Mouse (Mus musculus): Measurements from ENCODE around the gene Ide.
"Not testable (repeated sequence)": the region's sequence is repeated elsewhere in the genome, so short reads cannot be mapped to it uniquely, and the experiment has no call there.

Gene Ide

DNA sequence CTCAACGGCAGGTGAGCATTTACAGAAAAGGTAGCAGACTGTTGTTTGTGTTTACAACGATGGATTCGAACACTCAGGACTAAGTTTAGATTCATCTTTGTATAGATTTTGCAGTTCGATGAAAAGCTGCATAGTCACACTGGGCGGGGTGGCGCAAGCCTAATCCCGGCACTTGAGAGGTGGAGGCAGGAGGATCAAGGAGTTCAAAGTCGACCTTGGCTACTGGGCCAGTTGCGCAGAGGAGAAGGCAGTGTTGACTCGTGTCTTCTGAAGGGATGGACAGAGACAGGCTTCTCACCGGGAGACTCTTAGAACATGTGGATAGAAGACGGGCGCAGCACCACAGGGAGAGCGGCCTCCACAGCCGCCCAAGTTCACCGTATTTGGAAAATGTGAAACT is 68.5 kb downstream of the Ide start:
- no peak for DNase-seq (ENCODE audit: low read depth, low spot score)

DNA sequence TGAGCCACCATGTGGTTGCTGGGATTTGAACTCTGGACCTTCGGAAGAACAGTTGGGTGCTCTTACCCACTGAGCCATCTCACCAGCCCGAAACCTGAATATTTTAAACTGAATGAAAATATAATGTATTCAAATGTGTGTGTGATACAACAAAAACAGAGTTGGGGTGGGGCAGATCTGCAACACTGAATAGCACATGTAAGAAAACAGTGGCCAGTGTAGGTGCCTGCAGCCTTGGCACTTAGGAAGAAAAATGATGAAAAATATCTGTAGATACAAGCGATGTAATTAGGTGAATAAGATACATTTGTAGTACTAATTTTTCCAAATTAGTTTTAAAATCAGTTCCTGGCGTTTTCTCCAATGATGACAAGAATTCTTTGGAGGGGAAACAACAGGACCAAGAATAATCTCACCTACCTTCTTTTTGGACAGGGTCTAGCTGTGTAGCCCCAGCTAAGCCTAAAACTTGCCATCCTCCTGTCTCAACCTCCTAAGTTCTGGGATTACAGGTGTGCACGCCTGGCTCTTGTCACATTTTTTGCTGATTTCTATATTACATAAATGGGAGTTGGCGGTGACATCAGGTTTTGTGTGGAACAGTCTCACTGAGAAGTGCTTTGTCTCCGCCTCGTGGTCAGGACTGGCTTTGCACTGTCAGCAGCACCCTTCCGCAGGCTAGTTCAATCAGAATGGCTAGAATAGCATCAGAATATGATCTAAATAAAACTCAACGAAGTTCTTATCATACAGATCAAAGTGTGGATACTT is 72.1 kb downstream of the Ide start:
- DNase-seq (ENCODE audit: low read depth, low spot score): peak; percentile 79

DNA sequence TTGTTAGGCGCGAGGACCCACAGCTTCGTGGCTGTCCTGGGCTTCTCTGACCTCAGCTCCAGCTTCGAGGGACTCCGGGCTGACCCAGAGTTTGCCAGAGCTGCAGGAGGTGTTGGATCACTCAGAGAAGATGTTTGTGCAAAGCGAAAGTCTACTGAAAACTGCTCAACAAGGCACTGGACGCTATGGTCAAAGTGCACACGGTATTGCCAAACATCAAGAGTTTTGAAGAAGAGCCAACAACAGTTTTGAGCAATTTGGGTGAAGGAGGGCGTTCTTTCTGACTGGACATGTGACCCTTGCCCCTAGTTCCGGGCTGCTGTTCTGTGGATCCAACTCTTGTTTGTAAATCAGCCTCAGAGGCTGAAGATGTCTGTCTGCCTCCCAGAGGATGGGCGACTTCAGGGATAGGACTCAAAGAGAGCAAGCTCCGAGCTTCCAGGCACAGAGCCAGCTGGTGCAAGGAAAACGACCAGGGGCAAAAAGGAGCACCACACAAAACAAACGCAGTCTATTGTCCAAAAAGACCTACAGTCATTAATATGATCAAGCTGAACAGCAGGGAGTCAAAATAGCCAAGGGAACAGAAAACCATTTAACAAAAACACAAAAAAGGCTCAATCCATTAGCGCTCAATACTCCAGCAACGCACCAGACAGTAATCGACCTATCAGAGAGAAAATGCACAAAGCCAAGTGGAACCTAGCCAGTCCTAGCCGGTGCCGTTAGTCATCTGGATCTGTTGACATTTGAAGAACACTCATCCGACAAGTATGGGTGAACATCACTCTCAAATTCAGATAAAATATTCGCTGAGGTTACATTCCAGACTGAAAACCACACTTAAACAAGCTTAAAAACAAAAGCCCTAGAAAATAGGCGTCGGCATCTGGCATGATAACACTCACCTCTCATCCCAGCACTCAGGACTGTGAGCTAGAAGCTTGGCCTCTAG is 73.4 kb downstream of the Ide start:
- DNase-seq (ENCODE audit: low read depth, low spot score): no peak

DNA sequence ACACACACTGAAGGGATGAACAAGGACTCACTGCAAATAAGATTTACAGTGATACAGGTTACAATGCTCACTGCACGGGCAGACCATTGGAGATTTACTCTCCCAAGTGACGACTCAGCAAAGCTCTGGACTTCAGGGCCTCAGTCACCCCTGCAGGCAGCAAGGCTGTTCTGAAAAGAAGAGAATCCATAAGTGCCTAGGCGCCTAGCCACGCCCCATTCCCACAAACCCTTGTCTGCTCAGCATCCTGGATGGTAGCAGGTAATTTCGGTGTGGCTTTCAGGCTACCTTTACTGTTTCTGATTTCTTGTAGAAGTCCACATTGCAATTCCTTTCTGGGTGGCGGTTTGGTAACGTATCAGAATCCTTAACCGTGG is 74.1 kb downstream of the Ide start:
- DNase-seq (ENCODE audit: low read depth, low spot score): no peak

DNA sequence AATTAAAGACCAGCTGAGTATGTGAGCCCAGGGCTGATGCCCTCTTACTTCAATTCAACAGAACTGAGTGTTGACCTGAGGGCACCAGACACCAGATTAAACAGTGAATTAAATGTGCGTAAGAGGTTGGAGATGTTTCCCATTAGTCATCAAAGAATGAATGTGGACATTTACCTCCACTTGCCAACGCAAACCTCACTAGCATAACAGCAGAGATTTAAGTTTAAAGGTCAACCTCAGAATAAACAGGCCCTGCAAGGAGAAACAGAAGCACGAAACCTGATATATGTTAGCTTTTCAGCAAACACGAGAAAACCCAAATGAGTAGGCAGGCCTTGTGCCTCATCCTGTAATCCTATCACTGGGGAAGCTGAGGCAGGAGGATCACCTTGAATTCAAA is 75.3 kb downstream of the Ide start:
- DNase-seq (ENCODE audit: low read depth, low spot score): no peak

DNA sequence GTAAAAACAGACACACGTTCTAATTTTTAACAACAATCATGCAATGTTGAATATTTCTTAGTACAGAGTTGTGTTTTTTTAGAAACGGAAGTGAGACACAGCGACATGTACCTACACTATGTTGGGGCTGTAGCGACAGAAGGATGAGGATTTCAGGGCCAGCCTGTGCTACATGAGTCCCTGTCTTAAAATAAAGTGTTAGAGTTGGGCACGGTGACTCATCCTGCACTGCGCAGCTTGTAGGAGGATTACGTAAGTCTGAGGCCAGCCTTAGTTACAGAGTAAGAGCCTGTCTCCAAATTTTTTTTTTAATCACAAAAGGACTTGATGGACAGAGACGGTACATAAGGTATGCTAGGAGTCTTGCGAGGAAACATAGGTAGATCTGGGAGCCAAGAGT is 82.3 kb downstream of the Ide start:
- no peak for DNase-seq (ENCODE audit: low read depth, low spot score)

DNA sequence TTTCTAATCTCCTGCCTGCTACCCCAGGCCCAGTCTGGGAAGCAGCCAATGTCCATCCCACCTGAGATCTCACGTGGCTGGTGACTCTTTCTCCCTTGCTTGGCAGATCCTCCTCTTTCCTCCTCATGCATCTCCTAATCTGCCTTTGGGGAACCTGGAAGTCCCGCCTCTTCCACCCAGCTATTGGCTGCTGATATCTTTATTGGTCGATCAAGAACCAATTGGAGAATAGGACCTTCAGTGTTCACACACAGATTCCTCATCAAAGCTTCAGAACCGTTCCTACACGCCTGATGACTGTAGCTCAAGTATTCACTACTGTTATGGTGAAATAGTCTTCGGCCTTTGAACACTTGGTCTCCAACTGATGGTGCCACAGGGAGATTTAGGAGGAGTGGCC is 85.5 kb downstream of the Ide start:
- peak; percentile 44 for DNase-seq (ENCODE audit: low read depth, low spot score)

DNA sequence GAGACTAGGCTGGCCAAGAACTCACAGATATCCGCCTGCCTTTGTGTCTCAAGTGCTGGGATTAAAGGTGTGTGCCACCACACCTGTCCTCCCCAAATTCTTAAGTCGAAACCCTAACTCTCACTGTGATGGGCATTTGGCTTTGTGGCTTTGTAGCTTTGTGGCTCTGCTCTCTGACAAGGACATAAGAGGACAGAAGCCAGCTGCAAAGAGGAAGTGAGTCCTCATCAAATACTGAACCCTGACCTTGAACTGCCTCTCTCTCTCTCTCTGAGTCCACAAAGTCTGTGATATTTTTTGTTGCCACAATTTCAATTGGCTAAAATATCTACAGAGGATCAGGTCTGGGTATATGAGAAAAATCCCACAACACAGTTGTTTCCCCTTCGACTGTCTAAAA is 89.5 kb downstream of the Ide start:
- DNase-seq (ENCODE audit: low read depth, low spot score): peak; percentile 78

DNA sequence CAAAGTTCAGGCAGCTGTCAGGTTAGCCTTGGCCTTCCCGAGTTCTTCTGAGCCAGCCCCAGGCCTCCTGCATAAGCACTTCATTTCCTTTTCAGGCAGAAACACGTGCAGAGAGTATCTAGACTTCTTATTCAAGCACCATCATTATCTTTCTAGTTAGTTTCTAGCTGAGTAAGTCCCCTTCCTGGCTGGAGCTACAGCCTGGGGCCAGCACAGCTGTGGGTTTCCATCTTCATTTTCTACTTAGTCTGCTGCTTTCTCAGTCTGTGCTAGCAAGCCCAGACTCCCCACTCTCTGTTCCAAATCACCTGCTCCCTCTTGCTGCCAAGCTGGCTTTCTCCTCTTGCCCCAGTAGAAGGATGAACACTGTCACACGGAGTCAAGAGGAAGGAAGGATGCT is 90.8 kb downstream of the Ide start:
- peak; percentile 78 for DNase-seq (ENCODE audit: low read depth, low spot score)

DNA sequence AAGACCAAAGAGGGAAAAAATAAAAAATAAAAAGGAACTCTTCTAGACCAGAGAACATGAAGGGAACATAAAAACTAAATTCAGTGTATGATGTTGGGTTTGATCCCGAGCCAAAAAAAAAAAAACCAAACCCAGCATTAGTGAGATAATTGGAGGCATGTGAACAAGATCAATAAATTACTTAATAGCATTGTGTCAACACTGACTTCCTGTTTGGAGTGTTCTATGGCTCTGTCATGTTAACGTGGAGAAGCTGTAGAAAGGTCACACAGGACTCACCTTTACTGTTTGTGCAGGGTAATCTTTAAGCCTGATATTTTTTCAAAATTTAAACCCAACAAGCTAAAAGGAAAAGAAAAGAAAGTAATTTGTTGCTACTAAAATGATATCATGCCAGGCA is 94.9 kb downstream of the Ide start:
- no peak for DNase-seq (ENCODE audit: low read depth, low spot score)

DNA sequence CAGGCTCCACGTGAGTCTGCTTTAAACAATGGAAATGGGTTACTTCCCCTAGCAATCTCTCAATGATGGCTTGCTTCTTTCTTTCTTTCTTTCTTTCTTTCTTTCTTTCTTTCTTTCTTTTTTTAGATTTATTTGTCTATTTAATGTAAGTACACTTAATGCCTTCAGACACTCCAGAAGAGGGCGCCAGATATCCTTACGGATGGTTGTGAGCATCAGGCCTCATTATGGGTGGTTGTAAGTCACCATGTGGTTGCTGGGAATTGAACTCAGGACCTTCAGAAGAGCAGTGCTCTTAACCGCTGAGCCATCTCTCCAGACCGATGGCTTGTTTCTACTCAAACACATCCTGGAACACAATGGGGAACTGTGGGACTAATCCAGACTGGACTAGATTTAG is 96.5 kb downstream of the Ide start:
- DNase-seq (ENCODE audit: low read depth, low spot score): peak; percentile 58

DNA sequence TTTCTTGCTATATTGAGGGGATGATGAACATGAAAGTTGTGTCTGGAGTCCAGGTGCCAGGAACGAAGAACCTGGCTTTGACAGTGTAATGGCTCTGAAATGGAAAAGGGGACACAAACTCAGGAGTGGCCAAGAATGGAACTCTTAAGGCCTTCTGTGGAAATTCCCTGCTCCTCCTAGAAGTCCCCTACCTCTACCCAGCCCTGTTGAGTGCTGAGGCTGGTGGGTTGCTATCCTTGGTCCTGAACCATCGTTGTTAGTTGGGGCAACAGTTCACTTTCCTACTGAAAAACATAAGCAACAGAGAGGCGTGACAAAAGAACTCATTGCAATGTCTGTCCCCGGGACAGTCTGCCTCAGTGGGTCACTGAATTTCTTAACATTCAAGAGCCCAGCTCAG is 98.6 kb downstream of the Ide start:
- DNase-seq (ENCODE audit: low read depth, low spot score): peak; percentile 35

DNA sequence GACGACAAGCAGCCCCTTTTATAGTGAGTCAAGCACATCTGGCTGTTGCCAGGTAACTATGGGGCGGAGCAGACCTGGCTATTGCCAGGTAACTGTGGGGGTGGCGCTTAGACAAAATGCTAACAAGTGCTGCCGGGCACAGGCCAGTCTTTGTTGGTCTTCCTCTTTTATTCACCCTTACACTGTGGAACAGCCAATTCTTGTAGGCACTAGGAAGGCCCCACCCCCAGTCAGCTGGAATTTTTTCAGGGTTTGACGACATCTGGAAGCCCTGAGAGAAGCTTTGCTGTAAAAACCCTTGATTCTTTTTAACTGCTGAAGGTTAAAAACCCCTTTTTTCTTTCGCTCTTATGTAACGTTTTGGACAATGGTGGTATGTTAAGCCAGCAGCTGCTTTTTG is 99.0 kb downstream of the Ide start:
- DNase-seq (ENCODE audit: low read depth, low spot score): no peak

DNA sequence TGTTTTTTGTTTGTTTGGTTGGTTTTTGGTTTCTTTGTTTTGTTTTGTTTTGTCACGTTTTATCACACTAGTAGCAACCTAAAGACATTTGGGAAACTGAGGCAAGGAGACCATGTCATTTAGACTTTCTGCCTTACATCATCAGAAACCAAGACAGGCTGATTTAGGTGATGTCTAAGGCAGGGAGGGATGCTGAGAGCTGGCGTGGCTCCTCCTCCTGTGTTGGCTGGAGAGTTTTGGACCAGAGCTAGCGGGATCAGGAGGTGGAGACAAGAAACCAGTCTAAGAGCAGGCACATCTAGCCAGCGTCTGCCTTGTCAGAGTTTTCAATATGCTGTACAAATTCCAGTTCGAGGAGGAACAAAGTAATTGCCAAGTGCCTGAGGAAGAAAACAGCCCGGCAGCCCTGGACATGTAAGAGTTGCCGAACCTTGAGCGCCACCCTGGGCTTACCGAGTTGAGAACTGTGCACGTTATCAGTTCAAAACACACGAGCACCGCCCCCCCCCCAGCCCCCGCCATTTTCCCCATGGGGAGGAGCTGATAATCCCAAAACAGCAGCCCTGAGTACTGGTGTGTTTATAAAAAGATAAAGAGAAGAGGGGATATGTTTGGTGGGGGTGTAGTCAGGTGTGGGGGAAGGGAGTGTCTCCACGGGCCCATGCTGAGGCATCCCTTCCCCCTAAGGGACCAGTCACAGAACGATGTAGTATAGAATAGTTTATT is 99.8 kb downstream of the Ide start:
- no peak for DNase-seq (ENCODE audit: low read depth, low spot score)

DNA sequence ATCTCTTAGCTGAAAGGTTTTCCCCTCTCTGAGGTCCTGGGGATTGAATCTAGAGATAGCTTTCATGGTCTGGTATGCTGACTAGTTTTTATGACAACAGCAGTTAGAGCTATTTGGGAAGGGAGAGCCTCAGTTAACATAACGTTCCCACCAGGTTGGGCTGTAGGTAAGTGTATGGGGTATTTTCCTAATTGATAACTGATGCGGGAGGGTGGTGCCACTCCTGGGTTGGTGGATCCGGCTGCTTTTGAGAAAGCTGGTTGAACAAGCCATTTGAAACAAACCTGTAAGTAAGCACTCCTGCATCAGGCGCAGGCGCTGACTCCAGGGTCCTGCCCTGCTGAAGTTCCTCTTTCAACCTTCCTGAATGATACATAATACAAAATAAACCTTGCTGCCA is 100.3 kb downstream of the Ide start:
- peak; percentile 48 for DNase-seq (ENCODE audit: low read depth, low spot score)

DNA sequence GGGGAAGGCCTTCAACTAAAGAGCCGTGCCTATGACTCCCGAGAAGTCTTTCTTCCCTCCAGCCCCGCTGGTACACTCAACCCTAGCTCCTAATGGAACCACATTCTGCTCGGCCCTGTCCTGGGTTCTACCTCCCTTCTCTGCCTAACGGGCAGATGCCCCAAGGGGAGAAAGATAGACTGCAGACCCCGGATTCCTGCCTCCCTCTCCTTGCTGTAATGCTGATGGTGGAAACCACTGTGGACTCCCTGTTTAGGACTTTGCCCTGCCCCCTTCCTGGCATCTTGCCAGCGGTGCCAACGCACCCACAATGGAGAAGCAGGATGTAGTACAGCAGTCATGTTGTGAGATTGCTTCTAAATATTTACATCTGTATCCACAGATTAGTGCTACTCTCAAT is 101.8 kb downstream of the Ide start:
- DNase-seq (ENCODE audit: low read depth, low spot score): no peak

DNA sequence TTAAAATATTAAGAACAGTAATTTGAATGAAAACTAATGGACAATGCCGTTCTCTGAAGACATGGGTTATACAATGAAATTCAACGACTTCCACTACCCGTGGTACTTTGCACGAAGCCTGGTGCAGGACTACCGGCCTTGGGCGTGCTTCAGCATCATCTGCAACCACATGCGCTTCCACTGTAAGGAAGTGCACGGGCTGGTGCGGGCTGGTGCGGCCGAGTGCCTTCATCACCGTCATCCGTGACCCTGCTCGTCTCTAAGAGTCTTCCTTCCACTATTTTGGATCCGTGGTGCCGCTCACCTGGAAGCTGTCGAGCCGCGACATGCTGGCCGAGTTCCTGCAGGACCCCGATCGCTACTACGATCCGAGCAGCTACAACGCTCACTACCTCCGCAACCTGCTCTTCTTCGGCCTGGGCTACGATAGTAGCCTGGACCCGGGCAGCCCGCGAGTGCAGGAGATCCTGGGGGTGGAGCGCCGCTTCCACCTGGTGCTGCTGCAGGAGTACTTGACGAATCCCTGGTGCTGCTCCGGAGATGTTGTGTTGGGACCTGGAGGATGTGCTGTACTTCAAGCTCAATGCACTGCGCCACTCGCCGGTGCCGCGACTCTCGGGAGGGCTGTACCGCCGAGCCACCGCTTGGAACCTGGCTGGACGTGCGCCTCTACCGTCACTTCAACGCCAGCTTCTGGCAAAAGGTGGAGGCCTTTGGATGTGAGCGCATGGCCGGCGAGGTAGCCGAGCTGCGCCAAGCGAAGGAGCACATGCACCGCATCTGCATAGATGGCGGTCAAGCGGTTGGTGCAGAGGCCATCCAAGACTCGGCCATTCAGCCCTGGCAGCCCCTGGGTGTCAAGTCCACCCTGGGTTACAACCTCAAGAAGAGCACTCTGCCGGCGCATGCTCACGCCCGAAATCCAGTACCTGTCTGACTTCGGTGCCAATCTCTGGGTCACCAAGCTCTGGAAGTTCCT is 103.8 kb downstream of the Ide start:
- no peak for DNase-seq (ENCODE audit: low read depth, low spot score)

DNA sequence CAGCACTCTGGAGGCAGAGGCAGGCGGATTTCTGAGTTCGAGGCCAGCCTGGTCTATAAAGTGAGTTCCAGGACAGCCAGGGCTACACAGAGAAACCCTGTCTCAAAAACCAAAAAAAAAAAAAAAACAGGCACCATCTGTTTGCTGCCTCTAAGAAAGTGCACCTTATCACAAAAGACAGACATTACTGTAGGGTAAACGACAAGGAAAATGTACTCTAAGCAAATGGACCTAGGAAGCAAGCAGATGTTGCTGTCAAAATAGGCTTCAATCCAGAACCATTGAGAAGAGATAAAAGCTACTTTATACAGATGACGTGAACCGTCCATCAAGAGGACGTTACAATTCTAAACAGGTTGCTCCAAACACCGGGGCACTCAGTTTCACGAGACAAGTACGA is 105.1 kb downstream of the Ide start:
- not testable (repeated sequence) for DNase-seq (ENCODE audit: low read depth, low spot score)

DNA sequence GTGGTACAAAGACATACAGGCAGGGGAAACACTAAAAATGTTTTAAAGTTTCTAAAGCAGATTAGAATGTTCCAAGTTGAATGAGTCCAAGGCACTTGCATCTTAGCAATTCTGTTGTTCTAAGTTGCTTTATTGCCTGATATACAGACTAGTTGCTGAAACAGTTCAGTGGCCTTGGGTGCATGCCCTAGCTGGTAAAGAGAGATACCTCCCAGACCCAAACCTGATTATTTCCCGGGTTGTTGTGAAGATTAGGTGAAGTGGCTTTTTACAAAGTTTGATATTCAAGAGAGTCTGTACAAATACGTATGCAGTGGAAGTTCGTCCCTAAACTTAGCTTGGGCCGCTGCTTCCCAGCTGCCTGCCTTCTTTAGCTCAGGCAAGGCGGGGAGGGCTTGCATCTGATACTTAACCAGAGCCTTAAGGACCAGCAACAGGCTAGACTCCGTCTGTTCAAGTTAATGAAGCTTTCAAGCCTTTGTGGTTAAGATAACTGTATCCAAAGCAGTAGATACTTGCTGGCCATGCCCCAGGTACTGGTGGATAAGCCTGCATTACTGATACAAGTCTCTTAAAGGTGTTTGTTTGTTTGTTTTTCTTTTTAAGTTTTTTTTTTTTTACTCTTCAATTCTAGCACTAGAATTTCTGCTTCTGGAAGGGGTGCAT is 112.3 kb downstream of the Ide start:
- DNase-seq (ENCODE audit: low read depth, low spot score): no peak

All from A20 (cell line).